Mouse (Mus musculus): ENCODE data around the gene Msantd2. TPM values are rescaled to one million over a fixed set of nuclear protein-coding genes. Genes with fewer than 3 reads are reported as not detected.

The Msantd2 gene
- polyA plus RNA-seq, 1 experiment from 2014 or later = 24.4 TPM

GRCm38 (mm10) chr9:37556366-37556765 is 67.2 kb downstream of the Msantd2 start:
- peaks cover 12% of the 10 kb centered on the region for H3K27me3 ChIP-seq (replicated peaks; ENCODE audit: control insufficient read depth, insufficient read depth, low read length)

GRCm38 (mm10) chr9:37560617-37561016 is 71.5 kb downstream of the Msantd2 start:
- Histone ChIP-seq H3K9ac (ENCODE audit: low read depth, low read length) (no peak overlapping the region), H3K4me3 (ENCODE audit: low read length) (no peak overlapping the region), H3K27ac (ENCODE audit: low read depth, low read length) (no peak overlapping the region), H3K9me3 (ENCODE audit: control insufficient read depth, low read length) (no peaks in the 10 kb centered on the region), H3K4me1 (ENCODE audit: control insufficient read depth, insufficient read depth, low read depth, low read length) (no peaks in the 10 kb centered on the region), H3K27me3 (replicated peaks; ENCODE audit: control insufficient read depth, insufficient read depth, low read length) (no peaks in the 10 kb centered on the region), H3K36me3 (ENCODE audit: control insufficient read depth, insufficient read depth, low read length) (no peaks in the 10 kb centered on the region), H3K4me2 (ENCODE audit: low read length) (no peak overlapping the region)
- no peak for ATAC-seq
- WGBS = 89% methylated on average over 2 of the region's 2 CpGs

More at GRCm38 (mm10) chr9:37556366-37556765, 67.2 kb downstream of the Msantd2 start:
- no peak for ATAC-seq
- H3K4me1 ChIP-seq (ENCODE audit: control insufficient read depth, insufficient read depth, low read depth, low read length) = peaks cover 11% of the 10 kb centered on the region
- H3K9me3 ChIP-seq (ENCODE audit: control insufficient read depth, low read length) = no peaks in the 10 kb centered on the region
- no peak overlapping the region for H3K4me3 ChIP-seq (ENCODE audit: low read length)
- WGBS = 69% methylated on average over 3 of the region's 3 CpGs
- H3K27ac ChIP-seq (ENCODE audit: low read depth, low read length) = no peak overlapping the region
- H3K9ac ChIP-seq (ENCODE audit: low read depth, low read length) = no peak overlapping the region
- H3K36me3 ChIP-seq (ENCODE audit: control insufficient read depth, insufficient read depth, low read length) = no peaks in the 10 kb centered on the region
- no peak overlapping the region for H3K4me2 ChIP-seq (ENCODE audit: low read length)

- WGBS = 64% methylated on average over 1 of the region's 1 CpGs
- H3K4me3 ChIP-seq (ENCODE audit: low read length) = no peak overlapping the region
- H3K36me3 ChIP-seq (ENCODE audit: control insufficient read depth, insufficient read depth, low read length) = no peaks in the 10 kb centered on the region
- peaks cover 7% of the 10 kb centered on the region for H3K4me1 ChIP-seq (ENCODE audit: control insufficient read depth, insufficient read depth, low read depth, low read length)
- H3K27me3 ChIP-seq (replicated peaks; ENCODE audit: control insufficient read depth, insufficient read depth, low read length) = no peaks in the 10 kb centered on the region
- no peak overlapping the region for H3K9ac ChIP-seq (ENCODE audit: low read depth, low read length)
- ATAC-seq = no peak
- H3K27ac ChIP-seq (ENCODE audit: low read depth, low read length) = no peak overlapping the region
- H3K4me2 ChIP-seq (ENCODE audit: low read length) = no peak overlapping the region
- no peaks in the 10 kb centered on the region for H3K9me3 ChIP-seq (ENCODE audit: control insufficient read depth, low read length)
Measured at GRCm38 (mm10) chr9:37563805-37564204, 74.7 kb downstream of the Msantd2 start.

- Histone ChIP-seq H3K9ac (ENCODE audit: low read depth, low read length) (no peak overlapping the region), H3K4me1 (ENCODE audit: control insufficient read depth, insufficient read depth, low read depth, low read length) (peaks cover 7% of the 10 kb centered on the region), H3K27ac (ENCODE audit: low read depth, low read length) (no peak overlapping the region), H3K27me3 (replicated peaks; ENCODE audit: control insufficient read depth, insufficient read depth, low read length) (no peaks in the 10 kb centered on the region), H3K36me3 (ENCODE audit: control insufficient read depth, insufficient read depth, low read length) (no peaks in the 10 kb centered on the region), H3K4me2 (ENCODE audit: low read length) (no peak overlapping the region), H3K9me3 (ENCODE audit: control insufficient read depth, low read length) (no peaks in the 10 kb centered on the region), H3K4me3 (ENCODE audit: low read length) (no peak overlapping the region)
- WGBS = 93% methylated on average over 2 of the region's 2 CpGs
- ATAC-seq = no peak
Measured at GRCm38 (mm10) chr9:37567019-37567418, 77.9 kb downstream of the Msantd2 start.

- WGBS = 48% methylated on average over 5 of the region's 5 CpGs
- ATAC-seq = no peak
- no peak overlapping the region for H3K9ac ChIP-seq (ENCODE audit: low read depth, low read length)
Measured at GRCm38 (mm10) chr9:37567454-37567853, 78.3 kb downstream of the Msantd2 start.

GRCm38 (mm10) chr9:37567892-37568604 is 78.9 kb downstream of the Msantd2 start:
- Histone ChIP-seq H3K9me3 (ENCODE audit: control insufficient read depth, low read length) (no peaks in the 10 kb centered on the region), H3K4me3 (ENCODE audit: low read length) (no peak overlapping the region), H3K4me1 (ENCODE audit: control insufficient read depth, insufficient read depth, low read depth, low read length) (peaks cover 7% of the 10 kb centered on the region), H3K27me3 (replicated peaks; ENCODE audit: control insufficient read depth, insufficient read depth, low read length) (no peaks in the 10 kb centered on the region), H3K27ac (ENCODE audit: low read depth, low read length) (no peak overlapping the region), H3K4me2 (ENCODE audit: low read length) (peak overlapping the region; percentile 14; the same call in 1 of the 2 replicates), H3K36me3 (ENCODE audit: control insufficient read depth, insufficient read depth, low read length) (no peaks in the 10 kb centered on the region), H3K9ac (ENCODE audit: low read depth, low read length) (no peak overlapping the region)
- 27% methylated on average over 15 of the region's 15 CpGs for WGBS
- ATAC-seq = peak; percentile 53

More at GRCm38 (mm10) chr9:37567454-37567853, 78.3 kb downstream of the Msantd2 start:
- H3K27ac ChIP-seq (ENCODE audit: low read depth, low read length) = no peak overlapping the region
- peaks cover 7% of the 10 kb centered on the region for H3K4me1 ChIP-seq (ENCODE audit: control insufficient read depth, insufficient read depth, low read depth, low read length)
- H3K27me3 ChIP-seq (replicated peaks; ENCODE audit: control insufficient read depth, insufficient read depth, low read length) = no peaks in the 10 kb centered on the region
- no peaks in the 10 kb centered on the region for H3K9me3 ChIP-seq (ENCODE audit: control insufficient read depth, low read length)
- no peak overlapping the region for H3K4me2 ChIP-seq (ENCODE audit: low read length)
- no peaks in the 10 kb centered on the region for H3K36me3 ChIP-seq (ENCODE audit: control insufficient read depth, insufficient read depth, low read length)
- H3K4me3 ChIP-seq (ENCODE audit: low read length) = no peak overlapping the region

- H3K4me1 ChIP-seq (ENCODE audit: control insufficient read depth, insufficient read depth, low read depth, low read length) = peaks cover 7% of the 10 kb centered on the region
- WGBS = 36% methylated on average over 4 of the region's 4 CpGs
- H3K27me3 ChIP-seq (replicated peaks; ENCODE audit: control insufficient read depth, insufficient read depth, low read length) = no peaks in the 10 kb centered on the region
- no peak overlapping the region for H3K4me2 ChIP-seq (ENCODE audit: low read length)
- H3K9me3 ChIP-seq (ENCODE audit: control insufficient read depth, low read length) = no peaks in the 10 kb centered on the region
- ATAC-seq = peak; percentile 32; the same call in 1 of the 2 replicates
- H3K36me3 ChIP-seq (ENCODE audit: control insufficient read depth, insufficient read depth, low read length) = no peaks in the 10 kb centered on the region
- H3K27ac ChIP-seq (ENCODE audit: low read depth, low read length) = no peak overlapping the region
- no peak overlapping the region for H3K4me3 ChIP-seq (ENCODE audit: low read length)
- H3K9ac ChIP-seq (ENCODE audit: low read depth, low read length) = no peak overlapping the region
Measured at GRCm38 (mm10) chr9:37568605-37569214, 79.6 kb downstream of the Msantd2 start.

GRCm38 (mm10) chr9:37569231-37569835 is 80.2 kb downstream of the Msantd2 start:
- H3K4me2 ChIP-seq (ENCODE audit: low read length) = no peak overlapping the region
- H3K27ac ChIP-seq (ENCODE audit: low read depth, low read length) = no peak overlapping the region
- H3K4me3 ChIP-seq (ENCODE audit: low read length) = no peak overlapping the region
- H3K4me1 ChIP-seq (ENCODE audit: control insufficient read depth, insufficient read depth, low read depth, low read length) = peaks cover 7% of the 10 kb centered on the region
- ATAC-seq = no peak
- H3K27me3 ChIP-seq (replicated peaks; ENCODE audit: control insufficient read depth, insufficient read depth, low read length) = no peaks in the 10 kb centered on the region
- H3K9ac ChIP-seq (ENCODE audit: low read depth, low read length) = no peak overlapping the region
- WGBS = 83% methylated on average over 2 of the region's 2 CpGs
- no peaks in the 10 kb centered on the region for H3K9me3 ChIP-seq (ENCODE audit: control insufficient read depth, low read length)
- H3K36me3 ChIP-seq (ENCODE audit: control insufficient read depth, insufficient read depth, low read length) = no peaks in the 10 kb centered on the region

GRCm38 (mm10) chr9:37572204-37572876 is 83.2 kb downstream of the Msantd2 start:
- no peaks in the 10 kb centered on the region for H3K27me3 ChIP-seq (replicated peaks; ENCODE audit: control insufficient read depth, insufficient read depth, low read length)
- no peak overlapping the region for H3K4me2 ChIP-seq (ENCODE audit: low read length)
- H3K36me3 ChIP-seq (ENCODE audit: control insufficient read depth, insufficient read depth, low read length) = no peaks in the 10 kb centered on the region
- whole genome bisulfite sequencing = 65% methylated on average over 3 of the region's 3 CpGs
- H3K4me1 ChIP-seq (ENCODE audit: control insufficient read depth, insufficient read depth, low read depth, low read length) = peaks cover 16% of the 10 kb centered on the region
- no peak for ATAC-seq
- H3K27ac ChIP-seq (ENCODE audit: low read depth, low read length) = no peak overlapping the region
- H3K9ac ChIP-seq (ENCODE audit: low read depth, low read length) = no peak overlapping the region
- no peaks in the 10 kb centered on the region for H3K9me3 ChIP-seq (ENCODE audit: control insufficient read depth, low read length)
- no peak overlapping the region for H3K4me3 ChIP-seq (ENCODE audit: low read length)
